Mouse (Mus musculus): ENCODE measurements around the gene Nrn1l. TPM values are rescaled to one million over a fixed set of nuclear protein-coding genes. Genes with fewer than 3 reads are reported as not detected.

The Nrn1l gene
- total RNA-seq, 2 experiments from 2014 or later = 0.95 TPM; not detected in 1

DNA sequence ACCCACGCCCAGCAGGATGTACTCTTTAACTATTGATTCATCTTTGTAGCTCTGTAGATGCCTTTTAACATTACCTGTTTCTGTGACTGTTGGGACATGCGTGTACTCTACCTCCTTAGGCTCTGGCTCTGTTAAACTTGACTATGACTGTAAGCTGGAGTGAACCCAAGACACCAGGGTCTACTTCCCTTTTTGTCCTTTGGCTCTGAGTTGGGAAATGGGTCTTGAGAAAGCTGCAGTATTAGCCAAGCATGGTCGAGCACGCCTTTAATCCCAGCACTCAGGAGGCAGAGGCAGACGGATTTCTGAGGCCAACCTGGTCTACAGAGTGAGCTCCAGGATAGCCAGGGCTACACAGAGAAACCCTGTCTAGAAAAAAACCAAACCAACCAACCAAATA is 34.9 kb upstream of the Nrn1l start:
- DNase-seq = no peak
- intact Hi-C loops (cut with DNase I) = no loop called here
- TF ChIP-seq CTCF (IDR thresholded peaks at IDR 0.05) = no peak
- no peak overlapping the region for H3K4me3 ChIP-seq
- 0 out of 2 replicates have a peak overlapping the region, but pooled peaks have one; percentile 20 for H3K27ac ChIP-seq

DNA sequence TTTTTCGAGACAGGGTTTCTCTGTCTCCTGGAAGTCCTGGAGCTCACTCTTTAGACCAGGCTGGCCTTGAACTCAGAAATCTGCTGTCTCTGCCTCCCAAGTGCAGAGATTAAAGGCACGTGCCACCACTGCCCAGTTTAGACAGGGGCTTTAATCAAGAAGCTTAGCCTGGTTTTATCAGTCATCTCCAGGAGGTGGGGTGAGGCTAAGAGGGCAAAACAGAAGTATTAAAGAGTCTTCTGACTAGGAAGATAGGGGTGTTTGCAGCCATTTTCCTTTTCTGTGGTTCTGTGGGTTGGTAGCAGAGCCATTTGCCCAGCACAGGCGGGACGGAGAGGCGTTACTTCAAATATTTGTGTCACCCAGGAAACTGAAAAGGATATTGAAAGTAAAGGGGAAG is 34.1 kb upstream of the Nrn1l start:
- TF ChIP-seq CTCF (IDR thresholded peaks at IDR 0.05) = no peak
- no peak for DNase-seq
- Histone ChIP-seq H3K4me3 (peak overlapping the region; percentile 95), H3K27ac (peak overlapping the region; percentile 94)
- intact Hi-C loops (cut with DNase I) = no loop called here

DNA sequence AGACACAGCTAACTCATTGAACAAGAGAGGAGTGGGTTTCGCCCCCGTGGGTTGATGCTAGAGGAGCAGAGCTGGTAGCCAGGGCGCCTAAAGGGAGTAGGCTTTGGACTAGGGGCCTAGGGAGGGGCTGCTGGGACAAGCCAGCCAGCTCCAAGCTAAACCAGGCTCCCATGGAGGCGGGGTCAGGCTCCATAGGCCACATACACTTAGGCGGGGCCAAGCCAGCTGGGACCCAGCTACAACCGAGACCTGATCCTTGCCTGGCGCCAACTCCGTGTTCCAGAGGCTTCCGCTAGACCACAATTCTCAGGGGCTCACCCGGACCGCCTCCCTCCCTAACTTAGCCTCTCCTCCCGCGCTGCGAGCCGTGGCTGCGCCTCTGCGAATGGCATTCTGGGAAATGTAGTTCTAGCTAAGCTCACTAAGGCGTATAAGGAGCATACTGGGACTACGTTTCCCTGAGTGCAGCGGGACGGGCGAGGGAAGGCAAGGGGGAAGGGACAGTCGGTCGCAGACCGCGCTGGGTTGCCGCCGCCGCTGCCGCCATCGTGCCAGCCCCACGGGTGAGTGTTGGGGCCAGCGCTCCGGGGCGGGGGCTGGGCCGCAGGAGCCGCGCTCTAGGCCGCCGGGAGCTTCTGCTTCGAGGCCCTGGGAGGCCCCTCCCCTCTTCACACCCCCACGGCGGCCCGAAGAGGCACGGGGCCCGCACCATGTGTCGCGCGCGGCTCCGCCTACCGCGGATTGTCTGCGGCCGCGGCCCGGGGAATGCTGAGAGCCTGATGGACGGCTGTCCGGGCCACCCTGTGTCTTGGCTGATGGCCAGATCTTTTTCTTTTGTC is 33.0 kb upstream of the Nrn1l start, which contains the start of gene Nutf2:
Gene Nutf2, plus strand, starts transcription at position 438 of the 839 bp plus-strand sequence.
- peak within 1 kb of the TSS; percentile 94 for H3K27ac ChIP-seq
- intact Hi-C loops (cut with DNase I) = no loop called here
- no peak for TF ChIP-seq CTCF (IDR thresholded peaks at IDR 0.05)
- peak; percentile 97 for DNase-seq
- H3K4me3 ChIP-seq = peak within 1 kb of the TSS; percentile 95

DNA sequence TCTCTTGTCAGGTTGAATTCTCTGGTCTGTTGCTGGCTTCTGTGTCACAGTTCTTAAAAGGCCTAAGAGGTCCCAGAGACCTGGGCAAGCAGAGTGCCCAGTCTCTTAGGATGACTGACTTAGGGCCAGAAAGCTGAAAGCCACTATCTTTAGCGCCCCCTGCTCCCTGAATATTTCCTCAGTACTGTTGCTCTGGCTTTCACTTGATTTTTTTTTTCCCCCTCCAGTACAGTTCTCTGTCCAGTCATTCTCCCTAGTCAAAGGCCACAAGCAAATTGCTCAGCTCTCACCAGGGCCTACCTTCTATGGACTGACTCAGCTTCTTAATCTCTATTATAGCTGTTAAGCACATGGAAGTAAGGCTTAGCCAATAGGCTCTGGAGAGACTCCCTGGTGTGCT is 31.4 kb upstream of the Nrn1l start:
- intact Hi-C loops (cut with DNase I) = no loop called here
- TF ChIP-seq CTCF (IDR thresholded peaks at IDR 0.05) = peak; percentile 26; the same call in 1 of the 2 replicates
- DNase-seq = peak; percentile 15
- Histone ChIP-seq H3K27ac (peak overlapping the region; percentile 94), H3K4me3 (peak overlapping the region; percentile 95)

DNA sequence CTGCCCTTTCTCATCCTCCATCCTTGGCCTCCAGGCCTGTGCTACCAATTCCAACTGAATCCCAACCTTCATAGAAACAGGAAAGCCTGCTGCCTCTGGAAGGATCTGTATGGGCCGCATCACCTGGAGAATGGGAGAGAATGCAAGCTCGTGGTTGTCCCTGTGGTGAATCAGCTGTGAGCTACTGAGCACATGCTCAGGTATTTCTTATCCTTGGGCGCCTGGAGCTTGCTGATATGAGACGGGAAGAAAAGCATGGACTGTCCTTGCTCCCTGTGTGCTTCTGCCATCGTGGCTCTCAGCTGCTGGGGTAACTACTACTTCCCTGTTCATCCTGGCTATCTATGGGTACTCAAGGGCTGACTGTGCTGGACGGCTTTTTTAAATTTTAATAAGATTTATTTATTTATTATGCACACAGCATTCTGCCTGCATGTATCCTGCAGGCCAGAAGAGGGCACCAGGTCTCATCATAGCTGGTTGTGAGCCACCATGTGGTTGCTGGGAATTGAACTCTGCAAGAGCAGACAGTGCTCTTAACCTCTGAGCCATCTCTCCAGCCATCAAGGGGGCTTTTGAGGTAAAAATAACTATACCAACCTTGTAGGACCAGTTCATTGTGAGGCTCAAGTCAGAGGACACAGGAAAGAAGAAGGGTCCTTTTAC is 26.9 kb upstream of the Nrn1l start:
- intact Hi-C loops (cut with DNase I) = no loop called here
- DNase-seq = no peak
- H3K27ac ChIP-seq = peak overlapping the region; percentile 0; the same call in 1 of the 2 replicates
- H3K4me3 ChIP-seq = no peak overlapping the region
- peak; percentile 27; the same call in 1 of the 2 replicates for TF ChIP-seq CTCF (IDR thresholded peaks at IDR 0.05)

DNA sequence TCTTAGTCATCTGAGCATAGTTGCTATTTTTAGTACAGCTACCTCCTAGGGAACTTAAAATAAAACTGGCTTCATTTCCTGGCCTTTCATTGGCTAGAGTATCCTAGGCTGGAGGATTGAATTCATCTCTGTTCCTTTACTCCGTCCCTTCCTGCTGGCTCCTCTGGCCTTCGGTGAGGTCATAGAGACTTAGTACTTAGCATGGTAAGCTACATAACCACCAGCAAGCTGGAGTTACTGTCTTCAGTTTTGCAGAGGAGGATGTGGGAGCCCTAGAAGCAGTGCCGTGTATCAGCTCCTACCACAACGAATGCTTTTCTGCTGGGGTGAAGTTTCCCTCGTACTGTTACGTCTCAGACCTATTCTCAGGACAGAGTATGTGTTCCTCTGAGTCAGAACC is 19.1 kb upstream of the Nrn1l start:
- peak overlapping the region; percentile 92 for H3K27ac ChIP-seq
- intact Hi-C loops (cut with DNase I) = no loop called here
- peak; percentile 70 for DNase-seq
- peak overlapping the region; percentile 65 for H3K4me3 ChIP-seq
- no peak for TF ChIP-seq CTCF (IDR thresholded peaks at IDR 0.05)

DNA sequence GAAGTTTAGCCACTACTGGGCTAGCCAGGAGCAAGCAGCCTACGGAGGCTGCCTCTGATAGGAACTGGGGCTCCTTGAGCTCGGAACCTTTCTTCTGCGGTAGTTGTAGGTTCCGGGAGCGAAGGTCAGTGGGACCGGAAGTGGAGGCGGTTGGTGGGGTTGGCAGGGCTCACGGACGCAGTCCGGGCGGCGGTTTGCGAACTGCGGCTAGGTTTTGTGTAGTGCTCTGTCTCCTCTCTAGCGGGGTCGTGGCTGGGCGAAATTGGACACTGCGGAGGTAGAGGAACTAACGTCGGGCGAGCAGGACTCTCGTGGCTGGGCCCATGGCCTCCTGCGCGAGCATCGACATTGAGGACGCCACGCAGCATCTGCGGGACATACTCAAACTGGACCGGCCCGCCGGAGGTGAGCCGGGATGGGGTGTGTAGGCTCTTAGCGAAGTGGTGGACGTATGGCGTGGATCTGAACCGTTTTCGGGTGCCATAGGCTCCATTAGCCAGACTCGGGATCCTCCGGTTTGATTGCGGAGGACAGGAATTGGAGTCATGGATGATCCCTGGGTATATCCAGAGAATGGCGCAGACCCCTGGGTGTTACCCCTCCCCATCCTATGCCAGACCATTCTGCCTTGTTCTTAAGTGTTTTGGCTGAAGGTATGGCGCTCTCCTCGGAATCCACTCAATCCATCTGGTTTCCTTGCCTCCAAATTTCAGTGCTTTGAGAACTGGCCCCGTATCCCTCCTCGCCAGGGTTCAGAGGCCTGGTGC is 12.4 kb upstream of the Nrn1l start, which contains the start of gene Edc4:
Gene Edc4, plus strand, starts transcription at position 128 of the 767 bp plus-strand sequence.
- intact Hi-C loops (cut with DNase I) = no loop called here
- TF ChIP-seq CTCF (IDR thresholded peaks at IDR 0.05) = no peak

DNA sequence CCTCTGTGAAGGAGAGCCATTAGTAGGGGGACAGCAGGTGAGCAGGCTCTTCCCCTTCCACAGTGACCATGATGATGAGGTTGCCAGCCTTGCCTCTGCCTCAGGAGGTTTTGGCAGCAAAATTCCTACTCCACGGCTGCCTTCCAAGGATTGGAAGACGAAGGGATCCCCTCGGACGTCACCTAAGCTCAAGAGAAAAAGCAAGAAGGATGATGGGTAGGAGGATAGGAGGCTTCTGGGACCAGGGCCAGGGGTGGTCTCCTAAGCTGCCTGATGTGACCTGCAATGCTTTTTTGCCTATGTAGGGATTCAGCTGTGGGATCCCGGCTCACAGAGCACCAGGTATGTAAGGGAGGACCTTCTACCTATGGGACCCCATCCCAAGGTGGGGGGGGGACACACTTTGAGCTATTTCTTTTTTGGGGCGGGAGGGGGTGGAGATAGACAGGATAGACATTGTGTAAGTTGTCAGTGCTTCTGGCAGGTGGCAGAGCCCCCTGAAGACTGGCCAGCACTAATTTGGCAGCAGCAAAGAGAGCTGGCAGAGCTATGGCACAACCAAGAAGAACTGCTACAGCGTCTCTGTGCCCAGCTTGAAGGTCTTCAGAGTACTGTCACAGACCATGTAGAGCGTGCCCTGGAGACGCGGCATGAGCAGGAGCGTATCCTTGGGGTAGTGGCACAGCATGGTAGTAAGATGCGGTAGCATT is 3.5 kb upstream of the Nrn1l start:
- intact Hi-C loops (cut with DNase I) = loop anchor here (5.0 kb wide), 1 partner anchor 42 kb away; the partner anchor contains the start of gene Ctrl
- TF ChIP-seq CTCF (IDR thresholded peaks at IDR 0.05) = no peak
- H3K4me3 ChIP-seq = no peak overlapping the region
- peak overlapping the region; percentile 73 for H3K27ac ChIP-seq
- DNase-seq = no peak

More for the DNA sequence above, 12.4 kb upstream of the Nrn1l start, which contains the start of gene Edc4:
- H3K4me3 ChIP-seq = peak within 1 kb of the TSS; percentile 74
- DNase-seq = peak; percentile 89
- peak within 1 kb of the TSS; percentile 94 for H3K27ac ChIP-seq

DNA sequence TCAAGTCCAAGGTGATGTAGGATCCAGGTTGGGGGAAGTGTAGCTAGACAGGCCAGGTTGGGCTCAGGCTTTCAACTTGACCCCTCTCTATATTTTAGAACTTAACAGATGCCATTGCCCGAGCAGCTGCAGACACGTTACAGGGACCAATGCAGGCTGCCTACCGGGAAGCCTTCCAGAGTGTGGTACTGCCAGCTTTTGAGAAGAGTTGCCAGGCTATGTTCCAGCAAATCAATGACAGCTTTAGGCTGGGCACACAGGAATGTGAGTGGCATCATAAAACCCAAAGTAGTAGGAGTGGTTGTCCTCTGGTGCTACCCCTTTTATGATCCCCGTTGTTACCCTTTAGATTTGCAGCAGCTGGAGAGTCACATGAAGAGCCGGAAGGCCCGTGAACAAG is 2.5 kb upstream of the Nrn1l start:
- H3K4me3 ChIP-seq = no peak overlapping the region
- H3K27ac ChIP-seq = peak overlapping the region; percentile 73
- intact Hi-C loops (cut with DNase I) = loop anchor here (5.0 kb wide), 1 partner anchor 41 kb away; the partner anchor contains the start of gene Ctrl
- no peak for TF ChIP-seq CTCF (IDR thresholded peaks at IDR 0.05)
- peak; percentile 72 for DNase-seq

DNA sequence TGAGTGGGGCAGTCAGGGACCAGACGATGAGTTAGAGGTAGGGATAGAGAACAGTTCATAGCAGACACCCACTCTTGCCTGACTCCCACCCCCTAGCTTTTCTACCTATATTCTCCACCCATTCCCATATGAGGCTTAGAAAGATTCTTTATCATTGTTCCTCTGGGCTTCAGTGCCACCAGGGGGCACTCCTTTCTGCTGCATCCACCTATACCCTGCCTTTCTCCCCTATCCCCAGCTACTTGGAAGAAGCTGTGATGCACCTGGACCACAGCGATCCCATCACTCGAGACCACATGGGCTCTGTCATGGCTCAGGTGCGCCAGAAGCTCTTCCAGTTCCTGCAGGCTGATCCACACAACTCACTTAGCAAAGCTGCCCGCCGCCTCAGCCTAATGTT is 935 bp upstream of the Nrn1l start:
- DNase-seq = peak; percentile 24
- Histone ChIP-seq H3K4me3 (no peak overlapping the region), H3K27ac (no peak overlapping the region)
- TF ChIP-seq CTCF (IDR thresholded peaks at IDR 0.05) = peak; percentile 57
- intact Hi-C loops (cut with DNase I) = loop anchor here (5.0 kb wide), 1 partner anchor 40 kb away; the partner anchor contains the start of gene Ctrl

DNA sequence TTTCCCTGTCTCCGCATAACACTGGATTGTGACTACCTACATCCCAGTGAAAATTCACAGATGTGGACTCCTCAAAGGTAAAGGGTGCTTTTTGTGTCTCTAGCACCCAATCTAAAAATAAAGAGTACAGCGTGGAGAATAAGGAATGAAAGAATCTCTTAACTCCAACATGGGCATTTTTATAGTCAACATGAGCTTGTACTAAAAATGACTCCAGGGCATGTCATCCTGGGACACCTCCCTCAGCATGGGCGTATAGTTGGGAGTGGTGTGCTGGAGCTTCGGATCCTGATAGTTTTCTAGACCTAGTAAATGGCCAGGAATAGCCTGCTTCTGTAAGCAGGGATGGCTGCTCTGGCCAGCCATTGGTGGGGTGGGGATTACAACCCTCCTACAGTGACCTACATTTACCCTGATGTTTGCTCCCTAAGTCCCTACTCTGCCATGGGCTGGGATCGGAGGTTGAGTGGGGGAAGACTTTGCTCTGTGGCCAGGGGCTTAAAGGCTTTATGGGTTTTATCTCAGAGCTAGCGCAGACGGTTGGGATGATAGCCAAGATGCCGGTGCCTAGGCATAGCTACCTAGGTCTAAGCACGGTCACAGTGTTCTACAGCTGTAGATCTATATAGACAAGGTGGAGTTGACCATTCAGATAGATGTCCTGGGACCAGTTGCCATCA is 4.6 kb downstream of the Nrn1l start:
- H3K27ac ChIP-seq = peak overlapping the region; percentile 58
- intact Hi-C loops (cut with DNase I) = no loop called here
- TF ChIP-seq CTCF (IDR thresholded peaks at IDR 0.05) = no peak
- no peak for DNase-seq
- no peak overlapping the region for H3K4me3 ChIP-seq

Data from gastrocnemius, adult 2 months (tissue).